ENCODE assay signal across 9 mouse cellular contexts in genomic region chr11:116394769-116395168, GRCm38 (mm10). TPM values are rescaled to one million over a fixed set of nuclear protein-coding genes. Genes with fewer than 3 reads are reported as not detected.
DNase-seq lines count a peak whose midpoint lies in the region; ATAC-seq and TF ChIP-seq lines count a peak whose summit lies in the region.
"Had no signal": no experiment of that assay in that cellular context is flagged by ENCODE, and none has a peak within 500 bp of the region (broad histone marks: within the 10 kb centered on the region; RNA-seq: fewer than 3 reads in every experiment).

No protein-coding gene starts in this region.

- no peak for DNase-seq in hindbrain, embryonic 10.5 days (ENCODE audit: low spot score)
- peak; percentile 71 for DNase-seq in induced T-regulatory cell, adult 2 months (ENCODE audit: low read depth)
- DNase-seq in right cerebral cortex, postnatal 25 days = no peak
- no peak for DNase-seq in testis, postnatal 10 days (ENCODE audit: low spot score)
- DNase-seq: embryo, embryonic 11 days had no signal

- no peak overlapping the region for H3K27ac ChIP-seq in hindbrain, embryonic 13.5 days
- no peak overlapping the region for H3K27ac ChIP-seq in hindbrain, embryonic 10.5 days
- peak overlapping the region; percentile 10; the same call in 1 of the 2 replicates for H3K27ac ChIP-seq in midbrain, embryonic 12.5 days (replicated peaks)
- H3K27ac ChIP-seq in midbrain, embryonic 16.5 days (ENCODE audit: low read length) = no peak overlapping the region
- H3K27ac ChIP-seq in olfactory bulb, adult 2 months (ENCODE audit: insufficient read depth, low read depth, low read length) = peak overlapping the region; percentile 98

- ATAC-seq in hindbrain, embryonic 13.5 days (ENCODE audit: low FRiP score) = no peak
- no peak for ATAC-seq in midbrain, embryonic 12.5 days (ENCODE audit: low FRiP score, low read depth)
- no peak for ATAC-seq in midbrain, embryonic 16.5 days

- TF ChIP-seq CTCF in olfactory bulb, adult 2 months (IDR thresholded peaks at IDR 0.05; ENCODE audit: insufficient read depth, low read depth, low read length) = no peak

- H3K4me2 ChIP-seq in hindbrain, embryonic 13.5 days = no peak overlapping the region
- no peak overlapping the region for H3K4me2 ChIP-seq in midbrain, embryonic 12.5 days (replicated peaks)
- H3K4me2 ChIP-seq in midbrain, embryonic 16.5 days (ENCODE audit: low read length) = no peak overlapping the region

- peaks cover 8% of the 10 kb centered on the region; the same call in 1 of the 2 replicates for H3K4me1 ChIP-seq in hindbrain, embryonic 13.5 days (replicated peaks)
- H3K4me1 ChIP-seq in hindbrain, embryonic 10.5 days (replicated peaks) = 0 out of 2 replicates have a peak, but pooled peaks cover 4% of the 10 kb centered on the region
- no peaks in the 10 kb centered on the region for H3K4me1 ChIP-seq in midbrain, embryonic 12.5 days
- H3K4me1 ChIP-seq in midbrain, embryonic 16.5 days (ENCODE audit: control insufficient read depth, insufficient read depth, low read length) = no peaks in the 10 kb centered on the region
- H3K4me1 ChIP-seq in olfactory bulb, adult 2 months (ENCODE audit: control insufficient read depth, insufficient read depth, low read length) = peaks cover 15% of the 10 kb centered on the region

- H3K4me3 ChIP-seq in hindbrain, embryonic 13.5 days = no peak overlapping the region
- H3K4me3 ChIP-seq in hindbrain, embryonic 10.5 days = no peak overlapping the region
- no peak overlapping the region for H3K4me3 ChIP-seq in midbrain, embryonic 12.5 days
- H3K4me3 ChIP-seq in midbrain, embryonic 16.5 days (ENCODE audit: low read depth, low read length) = no peak overlapping the region
- H3K4me3 ChIP-seq in olfactory bulb, adult 2 months (ENCODE audit: insufficient read depth, low read depth, low read length) = peak overlapping the region; percentile 24

- no peak for TF ChIP-seq POLR2A in olfactory bulb, adult 2 months (IDR thresholded peaks at IDR 0.05; ENCODE audit: insufficient read depth, low read depth, low read length)

- 89% methylated on average over 4 of the region's 4 CpGs for WGBS in hindbrain, embryonic 13.5 days
- 94% methylated on average over 4 of the region's 4 CpGs for WGBS in hindbrain, embryonic 10.5 days
- WGBS in midbrain, embryonic 12.5 days = 94% methylated on average over 4 of the region's 4 CpGs
- WGBS in midbrain, embryonic 16.5 days = 94% methylated on average over 4 of the region's 4 CpGs
- WGBS in olfactory bulb, adult 2 months = 50% methylated on average over 4 of the region's 4 CpGs

- H3K9ac ChIP-seq in hindbrain, embryonic 13.5 days = peak overlapping the region; percentile 20; the same call in 1 of the 2 replicates
- 0 out of 2 replicates have a peak overlapping the region, but pooled peaks have one; percentile 6 for H3K9ac ChIP-seq in midbrain, embryonic 12.5 days (replicated peaks)
- no peak overlapping the region for H3K9ac ChIP-seq in midbrain, embryonic 16.5 days (ENCODE audit: low read depth, low read length)

- no peaks in the 10 kb centered on the region for H3K27me3 ChIP-seq in hindbrain, embryonic 13.5 days
- no peaks in the 10 kb centered on the region for H3K27me3 ChIP-seq in hindbrain, embryonic 10.5 days (ENCODE audit: insufficient read depth, poor library complexity, severe bottlenecking)
- no peaks in the 10 kb centered on the region for H3K27me3 ChIP-seq in midbrain, embryonic 12.5 days
- H3K27me3 ChIP-seq in midbrain, embryonic 16.5 days (ENCODE audit: control insufficient read depth, insufficient read depth, low read depth, low read length) = no peaks in the 10 kb centered on the region

- peaks cover 14% of the 10 kb centered on the region for H3K36me3 ChIP-seq in hindbrain, embryonic 13.5 days
- peaks cover 13% of the 10 kb centered on the region; the same call in 1 of the 2 replicates for H3K36me3 ChIP-seq in hindbrain, embryonic 10.5 days
- H3K36me3 ChIP-seq in midbrain, embryonic 12.5 days = peaks cover 9% of the 10 kb centered on the region; the same call in 1 of the 2 replicates
- peaks cover 8% of the 10 kb centered on the region for H3K36me3 ChIP-seq in midbrain, embryonic 16.5 days (ENCODE audit: control insufficient read depth, insufficient read depth, low read length)

- H3K9me3 ChIP-seq in hindbrain, embryonic 13.5 days = no peaks in the 10 kb centered on the region
- H3K9me3 ChIP-seq in hindbrain, embryonic 10.5 days = no peaks in the 10 kb centered on the region
- H3K9me3 ChIP-seq in midbrain, embryonic 12.5 days = no peaks in the 10 kb centered on the region
- H3K9me3 ChIP-seq in midbrain, embryonic 16.5 days (replicated peaks; ENCODE audit: control insufficient read depth, low read length, poor library complexity, severe bottlenecking) = no peaks in the 10 kb centered on the region

RNA-seq across cellular contexts. Expression of gene Rnf157, which starts 18.1 kb away (rescaled TPM):
- polyA plus RNA-seq in hindbrain, embryonic 13.5 days (2015; fragmentation: Nextera tagmentation; extraction: Ambion mirVana) = 35.0 and 39.6 TPM in 2 replicates
- 9.5 and 16.9 TPM in 2 replicates for polyA plus RNA-seq in hindbrain, embryonic 10.5 days (2016; fragmentation: Nextera tagmentation; extraction: Ambion mirVana)
- polyA plus RNA-seq in midbrain, embryonic 12.5 days (2016; fragmentation: Nextera tagmentation; extraction: Ambion mirVana) = 35.7 and 37.8 TPM in 2 replicates
- polyA plus RNA-seq in midbrain, embryonic 16.5 days (2015; fragmentation: Nextera tagmentation; extraction: Ambion mirVana) = 32.3 and 41.8 TPM in 2 replicates
- 199 TPM in 1 of 2 replicates, not detected in the other for polyA plus RNA-seq in olfactory bulb, adult 2 months (2012; ENCODE audit: insufficient read depth, insufficient read length, low replicate concordance, missing spikeins)

RNA-seq across cellular contexts. Expression of gene Ubald2, which starts 39.1 kb away (rescaled TPM):
- polyA plus RNA-seq in hindbrain, embryonic 13.5 days (2015; fragmentation: Nextera tagmentation; extraction: Ambion mirVana) = 43.6 and 44.5 TPM in 2 replicates
- 45.8 and 84.5 TPM in 2 replicates for polyA plus RNA-seq in hindbrain, embryonic 10.5 days (2016; fragmentation: Nextera tagmentation; extraction: Ambion mirVana)
- polyA plus RNA-seq in midbrain, embryonic 12.5 days (2016; fragmentation: Nextera tagmentation; extraction: Ambion mirVana) = 47.7 and 52.5 TPM in 2 replicates
- 36.2 and 36.3 TPM in 2 replicates for polyA plus RNA-seq in midbrain, embryonic 16.5 days (2015; fragmentation: Nextera tagmentation; extraction: Ambion mirVana)
- not detected in 2 replicates for polyA plus RNA-seq in olfactory bulb, adult 2 months (2012; ENCODE audit: insufficient read depth, insufficient read length, low replicate concordance, missing spikeins)

RNA-seq across cellular contexts. Expression of gene Foxj1, which starts 59.6 kb away (rescaled TPM):
- 14.2 and 24.3 TPM in 2 replicates for polyA plus RNA-seq in hindbrain, embryonic 13.5 days (2015; fragmentation: Nextera tagmentation; extraction: Ambion mirVana)
- polyA plus RNA-seq in hindbrain, embryonic 10.5 days (2016; fragmentation: Nextera tagmentation; extraction: Ambion mirVana) = 15.1 and 29.1 TPM in 2 replicates
- polyA plus RNA-seq in midbrain, embryonic 12.5 days (2016; fragmentation: Nextera tagmentation; extraction: Ambion mirVana) = 9.8 and 10.5 TPM in 2 replicates
- 12.1 and 13.6 TPM in 2 replicates for polyA plus RNA-seq in midbrain, embryonic 16.5 days (2015; fragmentation: Nextera tagmentation; extraction: Ambion mirVana)
- not detected in 2 replicates for polyA plus RNA-seq in olfactory bulb, adult 2 months (2012; ENCODE audit: insufficient read depth, insufficient read length, low replicate concordance, missing spikeins)

Comparison
In these comparisons a context has a peak if more than half of its experiments do, and no peak if none do; other contexts are left out.
1. H3K27ac ChIP-seq: peak in midbrain, embryonic 12.5 days (single experiment) and olfactory bulb, adult 2 months (single experiment); none in hindbrain, embryonic 13.5 days (single experiment), hindbrain, embryonic 10.5 days (single experiment) and midbrain, embryonic 16.5 days (single experiment).
2. RNA of gene Foxj1, which starts 59.6 kb away (polyA plus RNA-seq): 15.1 to 29.1 TPM in hindbrain, embryonic 10.5 days, 14.2 to 24.3 TPM in hindbrain, embryonic 13.5 days, 12.1 to 13.6 TPM in midbrain, embryonic 16.5 days and 9.8 to 10.5 TPM in midbrain, embryonic 12.5 days; not detected in olfactory bulb, adult 2 months; every median in the first group is over 10 times any median in the second.